Comparison of ENCODE assay signal across 9 mouse cellular contexts in genomic region chr3:69524356-69525071, GRCm38 (mm10).
A peak's percentile ranks its signal among the peaks of the same experiment; 100 is the strongest.
DNase-seq lines count a peak whose midpoint lies in the region; ATAC-seq lines count a peak whose summit lies in the region.
"Had no signal": no experiment of that assay in that cellular context is flagged by ENCODE, and none has a peak within 500 bp of the region (broad histone marks: within the 10 kb centered on the region; RNA-seq: fewer than 3 reads in every experiment).

No protein-coding gene starts in this region.

- peak; percentile 29 for ATAC-seq in frontal cortex, adult (ENCODE audit: low TSS enrichment)

- DNase-seq in frontal cortex, postnatal 36 days (ENCODE audit: low spot score in 2 of 2) = no peak
- DNase-seq in 3134 (ENCODE audit: extremely low read depth, insufficient read length, low spot score) (peak; percentile 45), MN1 (ENCODE audit: low spot score) (peak; percentile 59)
- DNase-seq in gastrocnemius, postnatal 25 days = peak; percentile 80
- DNase-seq in yolk sac, embryonic 10.5 days (ENCODE audit: low spot score) = no peak
- no peak for DNase-seq in heart, adult 8-10 months (ENCODE audit: low spot score)
- DNase-seq in thymus, postnatal 0 days (ENCODE audit: low spot score) = no peak
- DNase-seq: right cerebral cortex, postnatal 14 days had no signal

Comparison
In these comparisons a context has a peak if more than half of its experiments do, and no peak if none do; other contexts are left out.
1. DNase-seq: peak in 3134 (single experiment), MN1 (single experiment) and gastrocnemius, postnatal 25 days (single experiment); none in frontal cortex, postnatal 36 days (0 of 2), yolk sac, embryonic 10.5 days (single experiment), heart, adult 8-10 months (single experiment) and thymus, postnatal 0 days (single experiment).